Mouse (Mus musculus) embryonic facial prominence, embryonic 10.5 days (tissue): Measurements from ENCODE around the gene Dip2c. TPM values are rescaled to one million over a fixed set of nuclear protein-coding genes. Genes with fewer than 3 reads are reported as not detected.

Experiments
- DNase-seq: peaks from one replicate; pipeline ENCODE4 v3.0.0-alpha.2; 2017; ENCODE audit warnings: low spot score
- H3K27ac ChIP-seq: fragments of 300-500 bp; sonication (generic); replicated peaks from 2 replicates; pipeline ENCODE4 v1.5.1; 2016; ENCODE audit warnings: mild to moderate bottlenecking
- H3K27me3 ChIP-seq: fragments of 300-500 bp; sonication (generic); replicated peaks from 2 replicates; pipeline ENCODE4 v1.6.1; 2016; ENCODE audit warnings: low read depth, mild to moderate bottlenecking; ENCODE audit not compliant: poor library complexity, severe bottlenecking
- H3K36me3 ChIP-seq: fragments of 300-500 bp; sonication (generic); replicated peaks from 2 replicates; pipeline ENCODE4 v1.6.1; 2016; ENCODE audit warnings: mild to moderate bottlenecking, moderate library complexity
- H3K4me1 ChIP-seq: fragments of 300-500 bp; sonication (generic); 2 replicates; pipeline ENCODE4 v1.6.1; 2016
- H3K4me3 ChIP-seq: fragments of 300-500 bp; sonication (generic); 2 replicates; pipeline ENCODE4 v1.5.1; 2016; ENCODE audit warnings: mild to moderate bottlenecking, moderate library complexity
- H3K9me3 ChIP-seq: fragments of 300-500 bp; sonication (generic); 2 replicates; pipeline ENCODE4 v1.6.1; 2016; ENCODE audit warnings: mild to moderate bottlenecking
- WGBS: fragments of 180-500 bp; shearing (Covaris S2); methylation state at CpG from one replicate; pipeline ENCODE4 v1.1.7; 2016; 5-methylcytosine and 5-hydroxymethylcytosine counted together
- polyA plus RNA-seq: library from polyadenylated mRNA; unstranded; fragments of >200 nt; fragmentation: Nextera tagmentation; extraction: Ambion mirVana; gene quantifications from 2 replicates; pipeline ENCODE4 v1.2.1, GENCODE M21; 2016

Dip2c gene
- polyA plus RNA-seq, 1 experiment from 2014 or later = 4.6 TPM

DNA sequence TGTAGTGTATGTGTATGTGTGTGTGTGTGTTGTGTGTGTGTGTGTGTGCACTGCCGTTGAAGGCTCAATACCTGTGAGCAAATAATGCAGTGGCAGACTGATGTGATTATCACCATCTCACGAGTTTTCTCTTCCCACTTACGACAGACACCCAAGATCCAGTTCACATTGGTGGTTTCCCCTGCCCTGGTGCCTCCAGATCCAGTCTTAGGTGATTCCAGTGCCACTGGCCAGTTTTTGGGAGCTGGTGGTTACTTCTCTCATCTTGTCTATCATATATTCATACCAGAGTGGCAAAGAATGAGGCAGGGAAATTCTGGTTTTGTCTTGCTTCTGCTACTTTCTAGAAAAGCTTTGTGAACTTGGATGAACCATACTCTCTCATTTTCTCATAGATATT, 20.9 kb downstream of the Dip2c start:
- Histone ChIP-seq H3K4me1 (no peaks in the 10 kb centered on the region), H3K27ac (no peak overlapping the region), H3K9me3 (no peaks in the 10 kb centered on the region), H3K4me3 (no peak overlapping the region), H3K36me3 (no peaks in the 10 kb centered on the region), H3K27me3 (no peaks in the 10 kb centered on the region)
- DNase-seq = no peak
- WGBS = 89% methylated on average over 3 of the region's 3 CpGs

DNA sequence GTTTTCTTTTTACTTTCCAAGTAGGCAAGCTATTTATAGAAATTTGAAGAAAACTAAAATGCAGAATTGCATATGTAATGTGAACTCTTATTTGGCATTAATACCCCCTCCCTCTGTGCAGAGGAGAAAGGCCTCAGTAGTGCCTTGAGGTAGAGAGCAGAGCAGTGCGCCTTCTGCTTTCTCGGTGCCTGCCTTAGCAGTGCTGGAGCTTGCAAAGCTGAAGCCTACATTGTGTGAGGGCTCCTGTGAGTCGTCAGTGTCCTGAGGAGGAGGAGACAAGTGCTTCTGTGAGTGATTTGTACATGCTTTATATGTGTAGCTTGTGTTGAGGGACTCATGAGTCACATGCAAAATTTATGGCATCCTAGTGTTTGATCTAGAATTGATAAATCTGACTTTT, 21.4 kb downstream of the Dip2c start:
- WGBS = 73% methylated on average over 3 of the region's 3 CpGs
- no peak for DNase-seq
- Histone ChIP-seq H3K27ac (no peak overlapping the region), H3K27me3 (no peaks in the 10 kb centered on the region), H3K36me3 (no peaks in the 10 kb centered on the region), H3K9me3 (no peaks in the 10 kb centered on the region), H3K4me1 (no peaks in the 10 kb centered on the region), H3K4me3 (no peak overlapping the region)

- no peak overlapping the region for H3K27ac ChIP-seq
- no peaks in the 10 kb centered on the region for H3K27me3 ChIP-seq
- H3K9me3 ChIP-seq = no peaks in the 10 kb centered on the region
- 66% methylated on average over 2 of the region's 2 CpGs for WGBS
- no peak for DNase-seq
- H3K4me1 ChIP-seq = no peaks in the 10 kb centered on the region
- no peaks in the 10 kb centered on the region; the same call in 1 of the 2 replicates for H3K36me3 ChIP-seq
- H3K4me3 ChIP-seq = no peak overlapping the region
Observed at GRCm38 (mm10) chr13:9299657-9300056, 23.3 kb downstream of the Dip2c start.

DNA sequence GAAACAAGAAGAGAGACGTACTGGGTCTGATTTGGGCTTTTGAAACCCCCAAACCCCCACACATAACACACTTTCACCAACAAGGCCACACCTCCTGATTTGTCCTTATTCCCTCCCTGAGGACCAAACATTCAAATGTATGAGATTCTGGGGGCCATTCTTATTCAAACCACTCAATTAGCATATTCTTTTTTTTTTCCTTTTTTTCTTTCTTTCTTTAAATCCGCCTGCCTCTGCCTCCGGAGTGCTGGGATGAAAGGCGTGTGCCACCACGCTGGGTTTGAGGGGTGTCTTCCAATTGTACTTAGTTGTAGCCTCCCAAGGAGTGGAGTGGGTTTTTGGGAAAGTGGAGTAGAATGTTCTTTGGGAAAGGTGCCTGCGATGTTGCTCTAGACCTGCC, 32.5 kb downstream of the Dip2c start:
- no peak overlapping the region for H3K27ac ChIP-seq
- no peaks in the 10 kb centered on the region for H3K9me3 ChIP-seq
- H3K4me1 ChIP-seq = 0 out of 2 replicates have a peak, but pooled peaks cover 2% of the 10 kb centered on the region
- H3K4me3 ChIP-seq = no peak overlapping the region
- no peaks in the 10 kb centered on the region for H3K27me3 ChIP-seq
- no peak for DNase-seq
- 67% methylated on average over 6 of the region's 6 CpGs for WGBS
- no peaks in the 10 kb centered on the region for H3K36me3 ChIP-seq

GRCm38 (mm10) chr13:9310806-9311205, 34.5 kb downstream of the Dip2c start:
- Histone ChIP-seq H3K9me3 (no peaks in the 10 kb centered on the region), H3K36me3 (no peaks in the 10 kb centered on the region), H3K4me1 (no peaks in the 10 kb centered on the region), H3K27me3 (no peaks in the 10 kb centered on the region), H3K27ac (no peak overlapping the region), H3K4me3 (no peak overlapping the region)
- 87% methylated on average over 1 of the region's 1 CpGs for WGBS
- no peak for DNase-seq

- H3K9me3 ChIP-seq = no peaks in the 10 kb centered on the region
- no peaks in the 10 kb centered on the region for H3K4me1 ChIP-seq
- DNase-seq = no peak
- H3K27ac ChIP-seq = no peak overlapping the region
- H3K27me3 ChIP-seq = no peaks in the 10 kb centered on the region
- no peak overlapping the region for H3K4me3 ChIP-seq
- H3K36me3 ChIP-seq = no peaks in the 10 kb centered on the region
Observed at GRCm38 (mm10) chr13:9312916-9313315, 36.6 kb downstream of the Dip2c start.

DNA sequence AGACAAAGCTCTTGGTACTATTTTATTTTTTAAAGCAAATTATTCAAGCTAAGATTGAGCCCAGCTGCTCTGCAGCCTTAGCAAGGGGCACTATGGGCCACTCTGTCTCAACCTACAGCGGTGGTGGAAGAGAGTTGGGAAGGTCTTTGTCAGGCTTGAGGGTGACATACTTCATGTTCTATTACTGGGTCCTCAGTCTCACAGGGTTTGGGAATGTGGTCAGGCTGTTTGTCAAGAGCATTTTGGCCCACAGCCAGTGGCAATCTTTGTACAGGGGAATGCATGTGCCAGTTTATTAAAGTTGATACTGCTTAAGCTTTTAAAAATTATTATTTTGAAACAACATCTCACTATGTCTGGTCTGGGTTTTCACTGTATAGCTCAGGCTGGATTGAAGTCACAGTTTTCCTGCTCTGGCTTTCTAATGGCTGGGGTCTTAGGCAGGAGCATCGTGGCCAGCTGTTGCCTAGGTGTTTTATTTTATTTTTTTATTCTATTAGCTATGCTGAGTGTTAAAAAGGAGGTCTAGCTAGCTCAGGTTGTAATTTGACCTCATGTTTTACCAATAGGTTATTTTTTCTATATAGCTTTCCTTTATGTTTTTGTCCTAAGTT, 37.9 kb downstream of the Dip2c start:
- H3K4me3 ChIP-seq = no peak overlapping the region
- no peaks in the 10 kb centered on the region for H3K36me3 ChIP-seq

DNA sequence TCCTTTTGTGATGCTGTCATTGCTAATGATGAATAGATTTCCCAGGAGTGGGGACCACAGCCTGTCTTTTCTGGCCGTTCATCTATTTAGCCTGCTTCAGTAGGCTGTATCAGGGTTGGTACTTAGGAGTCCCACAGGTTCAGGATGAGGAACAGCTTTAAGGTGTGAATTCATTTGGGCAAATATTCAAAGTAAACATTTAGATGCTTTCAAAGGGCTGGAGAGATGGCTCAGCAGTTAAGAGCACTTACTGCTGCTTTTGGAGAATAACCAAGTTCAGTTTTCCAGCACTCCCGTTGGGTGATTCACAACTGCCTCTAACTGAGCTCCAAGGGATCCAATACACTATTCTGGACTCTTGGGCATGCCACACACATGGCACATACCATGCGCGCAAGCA, 38.4 kb downstream of the Dip2c start:
- Histone ChIP-seq H3K27me3 (no peaks in the 10 kb centered on the region), H3K9me3 (no peaks in the 10 kb centered on the region), H3K4me3 (no peak overlapping the region), H3K4me1 (no peaks in the 10 kb centered on the region), H3K27ac (no peak overlapping the region), H3K36me3 (no peaks in the 10 kb centered on the region)
- no peak for DNase-seq
- 87% methylated on average over 4 of the region's 4 CpGs for WGBS

More for the DNA sequence above, 37.9 kb downstream of the Dip2c start:
- H3K27ac ChIP-seq = no peak overlapping the region
- no peak for DNase-seq
- H3K27me3 ChIP-seq = no peaks in the 10 kb centered on the region
- 84% methylated on average over 2 of the region's 2 CpGs for WGBS
- no peaks in the 10 kb centered on the region for H3K4me1 ChIP-seq
- H3K9me3 ChIP-seq = no peaks in the 10 kb centered on the region

- Histone ChIP-seq H3K27ac (no peak overlapping the region), H3K36me3 (no peaks in the 10 kb centered on the region), H3K4me1 (no peaks in the 10 kb centered on the region), H3K9me3 (no peaks in the 10 kb centered on the region), H3K4me3 (no peak overlapping the region), H3K27me3 (no peaks in the 10 kb centered on the region)
- 88% methylated on average over 2 of the region's 2 CpGs for WGBS
- DNase-seq = no peak
Observed at GRCm38 (mm10) chr13:9319745-9320144, 43.4 kb downstream of the Dip2c start.

GRCm38 (mm10) chr13:9325262-9325661, 48.9 kb downstream of the Dip2c start:
- H3K36me3 ChIP-seq = no peaks in the 10 kb centered on the region
- 79% methylated on average over 1 of the region's 1 CpGs for WGBS
- no peak overlapping the region for H3K27ac ChIP-seq
- H3K9me3 ChIP-seq = no peaks in the 10 kb centered on the region
- peaks cover 11% of the 10 kb centered on the region for H3K4me1 ChIP-seq
- H3K27me3 ChIP-seq = no peaks in the 10 kb centered on the region
- no peak for DNase-seq
- no peak overlapping the region for H3K4me3 ChIP-seq

GRCm38 (mm10) chr13:9329307-9329915, 53.1 kb downstream of the Dip2c start:
- no peaks in the 10 kb centered on the region for H3K27me3 ChIP-seq
- H3K4me1 ChIP-seq = peaks cover 11% of the 10 kb centered on the region
- no peaks in the 10 kb centered on the region for H3K9me3 ChIP-seq
- DNase-seq = peak; percentile 38
- H3K4me3 ChIP-seq = no peak overlapping the region
- H3K27ac ChIP-seq = no peak overlapping the region
- 42% methylated on average over 1 of the region's 1 CpGs for WGBS
- H3K36me3 ChIP-seq = no peaks in the 10 kb centered on the region

GRCm38 (mm10) chr13:9333187-9333586, 56.9 kb downstream of the Dip2c start:
- Histone ChIP-seq H3K36me3 (no peaks in the 10 kb centered on the region), H3K27ac (no peak overlapping the region), H3K4me3 (no peak overlapping the region), H3K4me1 (peaks cover 11% of the 10 kb centered on the region), H3K9me3 (no peaks in the 10 kb centered on the region), H3K27me3 (no peaks in the 10 kb centered on the region)
- no peak for DNase-seq

GRCm38 (mm10) chr13:9340293-9340692, 64.0 kb downstream of the Dip2c start:
- WGBS = 91% methylated on average over 4 of the region's 4 CpGs
- H3K27me3 ChIP-seq = no peaks in the 10 kb centered on the region

More at GRCm38 (mm10) chr13:9340293-9340692, 64.0 kb downstream of the Dip2c start:
- Histone ChIP-seq H3K36me3 (no peaks in the 10 kb centered on the region), H3K27ac (no peak overlapping the region), H3K4me1 (no peaks in the 10 kb centered on the region), H3K4me3 (no peak overlapping the region), H3K9me3 (no peaks in the 10 kb centered on the region)
- no peak for DNase-seq
